Mouse (Mus musculus): Measurements from ENCODE around the gene Plscr2. TPM values are rescaled to one million over a fixed set of nuclear protein-coding genes. Genes with fewer than 3 reads are reported as not detected.

The Plscr2 gene
- polyA plus RNA-seq, 1 experiment from 2014 or later = 0.45 TPM

DNA sequence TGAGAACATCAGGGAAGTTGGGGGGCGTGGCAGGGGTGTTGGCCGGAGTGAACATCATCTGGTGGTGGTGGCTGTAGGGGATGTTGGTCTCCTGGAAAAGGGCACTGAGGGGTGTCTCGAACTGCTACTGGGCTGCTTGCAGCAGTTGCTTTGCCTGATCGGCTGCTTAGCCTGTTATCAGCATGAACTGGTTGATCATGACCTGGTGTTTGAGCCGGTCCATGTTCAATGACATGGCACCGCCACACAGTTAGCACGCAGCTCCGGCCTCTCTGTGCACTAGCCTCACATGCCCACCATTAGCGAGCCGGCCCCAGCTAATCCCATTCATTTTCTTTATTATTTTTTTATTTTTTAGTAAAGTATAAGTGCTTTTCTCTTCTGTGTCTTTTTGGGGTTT lies 59.4 kb downstream of the Plscr2 start:
- no peak overlapping the region for H3K4me3 ChIP-seq
- no peaks in the 10 kb centered on the region for H3K36me3 ChIP-seq (replicated peaks)
- H3K9me3 ChIP-seq = no peaks in the 10 kb centered on the region
- no peak overlapping the region for H3K27ac ChIP-seq (replicated peaks)
- H3K4me1 ChIP-seq = no peaks in the 10 kb centered on the region
- H3K27me3 ChIP-seq (replicated peaks; ENCODE audit: low read depth, poor library complexity, severe bottlenecking) = no peaks in the 10 kb centered on the region
- no peak for DNase-seq (ENCODE audit: low spot score)
- 96% methylated on average over 10 of the region's 10 CpGs for WGBS

GRCm38 (mm10) chr9:92335277-92335818 lies 59.9 kb downstream of the Plscr2 start:
- DNase-seq (ENCODE audit: low spot score) = no peak
- Histone ChIP-seq H3K36me3 (replicated peaks) (no peaks in the 10 kb centered on the region), H3K4me3 (no peak overlapping the region), H3K27me3 (replicated peaks; ENCODE audit: low read depth, poor library complexity, severe bottlenecking) (no peaks in the 10 kb centered on the region), H3K27ac (replicated peaks) (no peak overlapping the region), H3K4me1 (no peaks in the 10 kb centered on the region), H3K9me3 (no peaks in the 10 kb centered on the region)
- 88% methylated on average over 6 of the region's 6 CpGs for WGBS

DNA sequence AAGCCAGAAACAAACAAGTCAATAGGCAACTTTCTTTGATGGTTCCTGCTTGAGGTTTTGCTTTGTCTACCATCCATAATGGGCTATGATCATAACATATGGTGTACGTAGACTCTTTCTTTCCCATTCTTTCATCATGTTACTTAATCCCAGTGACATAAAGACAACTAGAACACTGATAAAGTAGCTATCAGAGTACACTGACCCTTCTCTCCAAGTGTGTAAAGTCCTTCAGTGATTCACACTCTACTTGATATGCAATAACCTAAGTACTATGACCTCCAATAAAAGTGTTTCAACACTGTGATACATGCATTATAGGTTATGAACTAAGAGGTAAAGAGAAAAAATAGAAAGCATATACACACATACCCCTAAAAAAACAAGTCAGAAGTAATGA lies 61.7 kb downstream of the Plscr2 start:
- H3K4me1 ChIP-seq = no peaks in the 10 kb centered on the region
- H3K27ac ChIP-seq (replicated peaks) = no peak overlapping the region
- H3K4me3 ChIP-seq = no peak overlapping the region
- no peak for DNase-seq (ENCODE audit: low spot score)
- WGBS = 90% methylated on average over 1 of the region's 1 CpGs
- H3K27me3 ChIP-seq (replicated peaks; ENCODE audit: low read depth, poor library complexity, severe bottlenecking) = no peaks in the 10 kb centered on the region
- no peaks in the 10 kb centered on the region for H3K36me3 ChIP-seq (replicated peaks)
- no peaks in the 10 kb centered on the region for H3K9me3 ChIP-seq

- Histone ChIP-seq H3K4me1 (no peaks in the 10 kb centered on the region), H3K36me3 (replicated peaks) (no peaks in the 10 kb centered on the region)
- 91% methylated on average over 3 of the region's 3 CpGs for WGBS
Observed at GRCm38 (mm10) chr9:92337661-92338060, 62.3 kb downstream of the Plscr2 start.

GRCm38 (mm10) chr9:92338954-92339353 lies 63.6 kb downstream of the Plscr2 start:
- Histone ChIP-seq H3K27me3 (replicated peaks; ENCODE audit: low read depth, poor library complexity, severe bottlenecking) (no peaks in the 10 kb centered on the region), H3K9me3 (no peaks in the 10 kb centered on the region), H3K36me3 (replicated peaks) (no peaks in the 10 kb centered on the region), H3K4me3 (no peak overlapping the region), H3K27ac (replicated peaks) (no peak overlapping the region), H3K4me1 (no peaks in the 10 kb centered on the region)
- WGBS = 84% methylated on average over 1 of the region's 1 CpGs
- no peak for DNase-seq (ENCODE audit: low spot score)

More at GRCm38 (mm10) chr9:92337661-92338060, 62.3 kb downstream of the Plscr2 start:
- H3K27ac ChIP-seq (replicated peaks) = no peak overlapping the region
- no peaks in the 10 kb centered on the region for H3K9me3 ChIP-seq
- no peak overlapping the region for H3K4me3 ChIP-seq
- no peaks in the 10 kb centered on the region for H3K27me3 ChIP-seq (replicated peaks; ENCODE audit: low read depth, poor library complexity, severe bottlenecking)
- no peak for DNase-seq (ENCODE audit: low spot score)

Small RNA genes lying within 50 kb of the gene (microRNA-seq; reads per million reads assigned to microRNA genes)
- not detected for gene Mir6386

Other genes starting within 250 kb of the Plscr2 start
- not detected in 2 replicates for gene Plscr5, start 82.7 kb upstream of the Plscr2 start, polyA plus RNA-seq (2016; fragmentation: Nextera tagmentation; extraction: Ambion mirVana)
- gene Plscr1, start 25.9 kb upstream of the Plscr2 start, polyA plus RNA-seq (2016; fragmentation: Nextera tagmentation; extraction: Ambion mirVana) = 30.0 and 31.7 TPM in 2 replicates
- not detected in 2 replicates for gene 1700057G04Rik, start 33.8 kb downstream of the Plscr2 start, polyA plus RNA-seq (2016; fragmentation: Nextera tagmentation; extraction: Ambion mirVana)
- 0.79 and 0.98 TPM in 2 replicates for gene Plscr4, start 181.8 kb downstream of the Plscr2 start, polyA plus RNA-seq (2016; fragmentation: Nextera tagmentation; extraction: Ambion mirVana)

Data from embryonic facial prominence, embryonic 10.5 days (tissue).